Mouse (Mus musculus): ENCODE data around the gene Slc25a26. TPM values are rescaled to one million over a fixed set of nuclear protein-coding genes. Genes with fewer than 3 reads are reported as not detected.

Gene Slc25a26
- 9.0 and 10.0 TPM in 2 replicates for polyA plus RNA-seq (2015; fragmentation: Nextera tagmentation; extraction: Ambion mirVana)

DNA sequence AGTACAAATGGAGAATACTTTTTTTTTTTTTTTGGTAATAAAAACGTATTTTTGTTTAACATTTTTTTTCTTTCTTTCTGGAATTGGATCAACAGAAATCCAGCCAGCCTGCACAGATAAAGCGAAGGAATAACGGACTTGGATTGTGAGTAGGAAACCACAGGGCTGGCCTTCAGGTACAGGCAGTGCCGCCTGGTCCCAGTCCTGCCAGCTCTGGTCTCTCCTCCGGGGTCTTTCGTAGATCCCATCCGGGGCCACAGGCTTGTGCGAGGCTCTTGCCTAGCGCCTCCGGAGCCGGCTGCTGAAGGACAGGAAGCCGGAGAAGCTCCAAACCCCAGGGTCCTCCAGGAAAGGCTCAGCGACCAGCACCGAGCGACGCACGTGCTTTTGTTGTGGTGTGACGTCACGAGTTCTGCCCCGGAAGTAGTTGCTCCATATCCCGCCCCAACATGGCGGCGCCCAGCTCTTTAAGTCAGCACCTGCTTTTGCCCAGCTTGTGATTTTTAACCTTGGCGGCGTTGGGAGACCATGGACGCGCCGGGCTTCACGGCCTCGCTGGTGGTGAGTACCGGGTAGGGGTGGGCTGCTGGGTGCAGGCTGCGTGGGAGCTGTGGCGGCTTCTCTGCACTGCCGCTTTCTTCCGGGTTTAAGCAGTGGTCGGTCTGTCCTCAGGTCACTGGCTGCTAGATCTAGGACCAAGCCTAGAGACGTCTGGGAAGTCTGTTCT, at the start of gene Slc25a26:
TSS of gene Slc25a26 (plus strand) at position 435 of the 727 bp plus-strand sequence.
- Histone ChIP-seq H3K27me3 (replicated peaks) (no peaks in the 10 kb centered on the region), H3K27ac (0 out of 2 replicates have a peak within 1 kb of the TSS, but pooled peaks have one; percentile 63), H3K4me3 (replicated peaks) (peak within 1 kb of the TSS; percentile 89), H3K9ac (peak within 1 kb of the TSS; percentile 67), H3K9me3 (no peaks in the 10 kb centered on the region), H3K36me3 (no peaks in the 10 kb centered on the region), H3K4me1 (replicated peaks) (peaks cover 5% of the 10 kb centered on the region; the same call in 1 of the 2 replicates), H3K4me2 (replicated peaks) (peak within 1 kb of the TSS; percentile 82)
- ATAC-seq = peak; percentile 99
- under 1% methylated on average over 37 of the region's 37 CpGs for WGBS

DNA sequence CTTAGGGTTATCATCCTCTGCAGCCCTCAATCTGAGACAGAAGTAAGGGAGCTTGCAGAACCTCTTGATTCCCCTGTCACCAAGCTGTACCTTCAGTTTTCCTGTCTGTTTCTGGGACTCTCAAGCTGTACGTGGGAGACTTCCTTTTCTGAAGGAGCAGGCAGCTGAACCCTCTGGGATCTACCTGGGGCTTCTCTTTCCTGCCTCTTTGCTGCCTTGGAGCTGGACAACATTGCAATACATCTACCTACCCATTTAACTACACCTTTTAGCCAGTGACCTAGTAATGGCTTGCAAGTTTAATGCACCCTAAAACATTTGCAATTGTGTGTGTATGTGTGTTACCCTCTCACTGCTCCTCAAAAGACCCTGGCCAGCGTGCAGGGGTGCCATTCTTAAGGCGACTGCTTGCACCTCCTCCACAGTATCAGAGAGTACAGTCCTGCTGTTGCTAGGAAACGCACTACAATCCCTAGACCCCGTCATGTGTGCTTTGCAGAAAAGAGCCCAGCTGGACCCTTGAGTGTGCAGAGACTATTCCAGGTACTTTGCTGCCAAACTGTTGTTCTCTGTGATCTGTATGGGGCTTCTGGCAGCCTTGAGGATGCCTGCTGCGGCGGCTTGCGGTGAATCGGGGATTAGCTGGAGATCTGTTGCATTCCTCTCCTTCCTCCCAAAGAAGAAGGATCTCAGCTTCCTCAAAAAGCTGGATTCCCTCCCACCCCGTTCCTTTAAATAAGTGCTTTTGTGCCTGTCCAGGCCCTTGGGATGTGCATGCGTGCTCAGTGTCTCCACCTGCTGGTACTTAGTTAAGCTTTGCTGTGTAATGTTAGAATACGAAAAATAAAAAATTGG, 35.9 kb upstream of the Slc25a26 start:
- no peaks in the 10 kb centered on the region for H3K9me3 ChIP-seq
- H3K4me1 ChIP-seq (replicated peaks) = 0 out of 2 replicates have a peak, but pooled peaks cover 7% of the 10 kb centered on the region
- peak; percentile 56; the same call in 1 of the 2 replicates for ATAC-seq
- no peak overlapping the region for H3K9ac ChIP-seq
- H3K4me3 ChIP-seq (replicated peaks) = no peak overlapping the region
- H3K27me3 ChIP-seq (replicated peaks) = no peaks in the 10 kb centered on the region
- H3K27ac ChIP-seq = no peak overlapping the region
- WGBS = 18% methylated on average over 12 of the region's 12 CpGs
- H3K36me3 ChIP-seq = no peaks in the 10 kb centered on the region
- peak overlapping the region; percentile 31 for H3K4me2 ChIP-seq (replicated peaks)

DNA sequence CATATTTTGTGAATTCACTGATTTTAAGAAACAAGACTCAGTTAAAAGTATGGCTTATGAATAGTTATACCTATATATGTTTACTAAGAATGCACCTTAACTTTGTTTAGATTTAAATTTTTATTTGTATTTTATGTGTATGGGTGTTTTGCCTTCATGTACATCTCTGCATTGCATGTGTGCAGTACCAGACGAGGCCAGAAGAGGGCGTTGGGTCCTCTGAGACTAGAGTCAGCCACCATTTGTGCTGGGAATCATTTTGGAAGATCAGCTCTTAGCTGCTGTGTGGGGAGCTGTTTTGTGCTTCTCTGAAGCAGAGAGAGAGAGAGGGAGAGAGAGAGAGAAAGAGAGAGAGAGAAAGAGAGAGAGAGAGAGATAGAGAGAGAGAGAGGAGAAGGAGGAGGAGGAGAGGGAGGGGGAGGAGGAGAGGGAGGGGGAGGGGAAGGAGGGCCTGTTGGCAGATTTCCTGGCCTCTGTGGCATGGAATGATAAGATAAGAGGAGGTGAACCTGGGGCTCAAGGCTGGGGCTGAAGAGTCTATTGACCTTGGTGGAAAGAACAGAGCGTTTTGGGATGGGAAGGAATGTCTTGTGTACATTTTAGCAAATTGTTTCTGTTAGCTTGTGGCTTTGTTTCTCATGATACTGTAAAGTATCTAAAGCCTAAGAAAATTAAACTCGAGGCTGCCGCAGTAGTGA, 33.5 kb upstream of the Slc25a26 start:
- Histone ChIP-seq H3K4me1 (replicated peaks) (0 out of 2 replicates have a peak, but pooled peaks cover 7% of the 10 kb centered on the region), H3K4me3 (replicated peaks) (no peak overlapping the region), H3K27me3 (replicated peaks) (no peaks in the 10 kb centered on the region), H3K9me3 (no peaks in the 10 kb centered on the region), H3K27ac (no peak overlapping the region), H3K9ac (no peak overlapping the region), H3K36me3 (no peaks in the 10 kb centered on the region), H3K4me2 (replicated peaks) (no peak overlapping the region)
- WGBS = 26% methylated on average over 5 of the region's 5 CpGs
- ATAC-seq = no peak

DNA sequence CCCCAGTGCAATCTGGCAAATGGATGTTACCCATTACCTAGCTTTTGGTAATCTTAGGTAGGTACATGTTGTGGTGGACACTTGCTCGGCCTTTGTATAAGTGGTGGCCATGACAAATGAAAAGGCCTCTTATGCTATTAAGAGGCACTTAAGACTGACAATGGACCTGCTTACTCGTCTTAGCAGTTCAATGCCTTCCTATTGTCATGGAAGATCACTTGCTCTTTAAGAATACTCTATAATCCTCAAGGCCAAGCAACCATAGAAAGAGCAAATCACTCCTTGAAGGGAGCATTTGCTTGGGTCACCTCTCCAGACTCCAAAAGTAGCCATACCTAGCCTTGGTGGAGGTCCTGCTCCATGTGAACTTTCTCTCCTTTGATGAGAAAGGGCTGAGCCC, 7.4 kb upstream of the Slc25a26 start:
- Histone ChIP-seq H3K4me3 (replicated peaks) (no peak overlapping the region), H3K36me3 (no peaks in the 10 kb centered on the region), H3K4me2 (replicated peaks) (no peak overlapping the region), H3K9ac (no peak overlapping the region), H3K9me3 (no peaks in the 10 kb centered on the region), H3K4me1 (replicated peaks) (no peaks in the 10 kb centered on the region), H3K27me3 (replicated peaks) (no peaks in the 10 kb centered on the region), H3K27ac (no peak overlapping the region)
- 65% methylated on average over 2 of the region's 2 CpGs for WGBS
- ATAC-seq = no peak

DNA sequence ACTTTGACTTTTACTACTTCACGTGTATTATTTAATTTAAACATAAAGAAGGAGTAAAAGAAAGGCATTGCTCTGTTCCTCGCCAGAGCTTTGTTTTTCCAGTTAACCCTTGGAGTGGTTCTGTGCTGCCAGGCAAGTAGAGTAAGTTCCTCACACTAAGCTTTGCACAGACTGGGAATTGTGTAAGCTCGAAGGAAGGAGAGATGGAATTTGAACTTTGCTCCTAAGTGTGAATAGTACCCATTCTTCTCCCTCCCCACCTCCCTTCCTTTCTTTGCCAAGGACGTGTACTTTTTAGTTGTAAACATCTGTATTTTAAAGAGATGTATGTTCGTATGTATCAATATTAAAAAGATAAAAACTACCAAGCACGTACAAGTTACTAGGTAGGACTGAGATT, 3.8 kb downstream of the Slc25a26 start:
- H3K36me3 ChIP-seq = no peaks in the 10 kb centered on the region
- WGBS = 52% methylated on average over 6 of the region's 6 CpGs
- no peaks in the 10 kb centered on the region for H3K27me3 ChIP-seq (replicated peaks)
- H3K9me3 ChIP-seq = no peaks in the 10 kb centered on the region
- H3K4me2 ChIP-seq (replicated peaks) = no peak overlapping the region
- H3K9ac ChIP-seq = no peak overlapping the region
- H3K4me1 ChIP-seq (replicated peaks) = peaks cover 5% of the 10 kb centered on the region; the same call in 1 of the 2 replicates
- H3K4me3 ChIP-seq (replicated peaks) = no peak overlapping the region
- no peak overlapping the region for H3K27ac ChIP-seq
- ATAC-seq = no peak

DNA sequence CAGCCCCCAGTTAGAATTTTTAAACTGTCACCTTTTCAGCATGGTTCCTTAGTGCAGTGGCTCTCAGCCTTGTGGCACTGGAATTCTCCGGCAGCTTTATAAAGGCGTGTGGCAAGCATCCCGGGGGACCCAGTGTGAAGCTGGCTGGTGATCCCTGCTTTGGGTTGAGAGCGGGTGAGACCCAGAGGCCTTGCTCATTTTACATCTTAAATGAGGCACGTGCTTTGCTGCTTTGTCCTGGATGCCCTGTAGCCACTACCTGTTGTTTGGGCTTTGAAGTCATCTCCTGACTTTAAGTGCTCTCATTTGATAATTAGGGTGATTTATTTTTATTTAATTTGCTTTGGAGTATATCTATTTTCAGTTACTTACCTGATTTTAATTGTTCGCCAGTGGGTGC, 7.8 kb downstream of the Slc25a26 start:
- no peak for ATAC-seq

DNA sequence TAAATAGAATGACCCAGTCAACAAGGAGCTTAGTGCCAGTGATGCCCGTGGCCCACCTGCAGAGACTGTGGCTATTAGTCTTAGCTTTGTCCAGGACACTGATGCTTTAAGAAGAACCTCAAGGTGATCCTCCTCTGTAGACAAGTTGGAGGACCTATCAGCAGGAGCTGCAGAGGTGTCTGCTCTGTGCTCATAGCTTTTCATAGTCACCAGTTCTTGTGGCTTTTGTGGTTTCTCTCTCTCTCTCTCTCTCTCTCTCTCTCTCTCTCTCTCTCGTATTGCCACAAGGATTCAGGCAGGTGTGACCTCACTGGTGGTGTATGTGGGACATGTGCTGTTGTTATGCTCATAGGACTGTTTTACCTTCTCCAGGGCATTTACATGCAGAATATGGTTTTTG, 8.7 kb downstream of the Slc25a26 start:
- Histone ChIP-seq H3K4me1 (replicated peaks) (no peaks in the 10 kb centered on the region), H3K4me2 (replicated peaks) (no peak overlapping the region)
- WGBS = 84% methylated on average over 2 of the region's 2 CpGs

More for the DNA sequence above, 7.8 kb downstream of the Slc25a26 start:
- no peak overlapping the region for H3K4me3 ChIP-seq (replicated peaks)
- no peaks in the 10 kb centered on the region for H3K4me1 ChIP-seq (replicated peaks)
- no peak overlapping the region for H3K9ac ChIP-seq
- H3K4me2 ChIP-seq (replicated peaks) = no peak overlapping the region
- H3K9me3 ChIP-seq = no peaks in the 10 kb centered on the region
- H3K27me3 ChIP-seq (replicated peaks) = no peaks in the 10 kb centered on the region
- H3K36me3 ChIP-seq = no peaks in the 10 kb centered on the region
- no peak overlapping the region for H3K27ac ChIP-seq
- 88% methylated on average over 6 of the region's 6 CpGs for WGBS

DNA sequence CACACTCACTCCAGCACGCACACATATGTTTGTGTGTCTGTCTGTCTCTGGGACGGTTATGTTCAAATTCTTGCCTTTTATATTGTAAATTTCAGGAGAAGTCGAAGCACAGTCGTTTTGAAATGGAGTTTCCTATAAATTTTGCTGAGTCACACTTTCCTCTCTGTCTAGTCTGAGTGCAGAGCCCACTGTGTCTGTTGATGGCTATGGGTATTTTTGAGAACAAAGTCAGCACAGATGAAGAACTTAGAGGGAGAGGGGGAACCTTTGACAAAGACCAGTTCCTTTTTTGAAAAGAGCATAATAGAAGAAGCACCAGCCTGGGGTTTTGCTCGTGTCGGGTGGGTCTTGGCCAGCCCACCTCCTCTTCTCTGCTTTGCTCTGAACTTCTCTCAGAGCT, 9.1 kb downstream of the Slc25a26 start:
- Histone ChIP-seq H3K27me3 (replicated peaks) (no peaks in the 10 kb centered on the region), H3K4me1 (replicated peaks) (no peaks in the 10 kb centered on the region), H3K36me3 (no peaks in the 10 kb centered on the region), H3K9ac (no peak overlapping the region), H3K4me3 (replicated peaks) (no peak overlapping the region), H3K27ac (no peak overlapping the region), H3K4me2 (replicated peaks) (no peak overlapping the region), H3K9me3 (no peaks in the 10 kb centered on the region)
- no peak for ATAC-seq
- WGBS = 78% methylated on average over 6 of the region's 6 CpGs

More for the DNA sequence above, 8.7 kb downstream of the Slc25a26 start:
- H3K27me3 ChIP-seq (replicated peaks) = no peaks in the 10 kb centered on the region
- H3K27ac ChIP-seq = no peak overlapping the region
- H3K36me3 ChIP-seq = no peaks in the 10 kb centered on the region
- ATAC-seq = no peak
- H3K9ac ChIP-seq = no peak overlapping the region
- H3K4me3 ChIP-seq (replicated peaks) = no peak overlapping the region
- no peaks in the 10 kb centered on the region for H3K9me3 ChIP-seq

DNA sequence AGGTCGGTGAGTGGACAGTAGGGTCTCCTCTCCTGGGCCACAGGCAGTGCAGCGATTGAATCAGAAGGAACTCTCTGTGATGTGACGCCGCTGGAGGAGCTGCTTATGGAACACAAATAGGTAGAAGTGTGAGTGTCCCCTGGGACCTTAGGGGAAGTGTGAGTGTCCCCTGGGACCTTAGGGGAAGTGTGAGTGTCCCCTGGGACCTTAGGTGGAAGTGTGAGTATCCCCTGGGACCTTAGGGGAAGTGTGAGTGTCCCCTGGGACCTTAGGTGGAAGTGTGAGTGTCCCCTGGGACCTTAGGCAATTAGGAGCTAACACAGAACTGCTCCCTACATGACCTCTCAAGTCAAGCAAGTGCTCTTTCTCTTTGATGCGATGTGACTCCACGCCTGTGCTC, 18.0 kb downstream of the Slc25a26 start:
- Histone ChIP-seq H3K27ac (no peak overlapping the region), H3K36me3 (no peaks in the 10 kb centered on the region), H3K27me3 (replicated peaks) (no peaks in the 10 kb centered on the region), H3K9ac (no peak overlapping the region), H3K4me3 (replicated peaks) (no peak overlapping the region), H3K4me2 (replicated peaks) (no peak overlapping the region), H3K4me1 (replicated peaks) (no peaks in the 10 kb centered on the region), H3K9me3 (no peaks in the 10 kb centered on the region)
- ATAC-seq = no peak
- 92% methylated on average over 6 of the region's 6 CpGs for WGBS

DNA sequence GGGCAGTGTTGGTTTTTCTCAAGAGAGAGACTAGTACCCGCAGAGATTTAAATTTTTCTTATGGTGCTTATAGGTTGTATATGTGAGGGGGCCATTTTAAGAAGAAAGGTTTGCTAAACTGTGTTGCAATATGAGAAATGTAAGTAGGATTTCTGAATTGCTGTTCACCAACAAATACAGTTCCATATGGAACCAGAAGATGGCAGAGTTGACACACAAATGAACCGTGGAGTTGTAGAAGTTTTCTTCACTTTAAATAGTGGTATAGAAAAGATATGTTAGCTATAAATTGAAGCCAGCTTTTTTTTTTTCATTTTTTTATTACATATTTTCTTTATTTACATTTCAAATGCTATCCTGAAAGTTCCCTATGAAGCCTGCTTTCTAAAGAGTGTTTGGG, 24.2 kb downstream of the Slc25a26 start:
- no peak for ATAC-seq
- Histone ChIP-seq H3K27me3 (replicated peaks) (no peaks in the 10 kb centered on the region), H3K9ac (no peak overlapping the region), H3K4me2 (replicated peaks) (no peak overlapping the region), H3K27ac (no peak overlapping the region), H3K4me1 (replicated peaks) (no peaks in the 10 kb centered on the region), H3K36me3 (no peaks in the 10 kb centered on the region), H3K4me3 (replicated peaks) (no peak overlapping the region), H3K9me3 (no peaks in the 10 kb centered on the region)
- 29% methylated on average over 2 of the region's 2 CpGs for WGBS

DNA sequence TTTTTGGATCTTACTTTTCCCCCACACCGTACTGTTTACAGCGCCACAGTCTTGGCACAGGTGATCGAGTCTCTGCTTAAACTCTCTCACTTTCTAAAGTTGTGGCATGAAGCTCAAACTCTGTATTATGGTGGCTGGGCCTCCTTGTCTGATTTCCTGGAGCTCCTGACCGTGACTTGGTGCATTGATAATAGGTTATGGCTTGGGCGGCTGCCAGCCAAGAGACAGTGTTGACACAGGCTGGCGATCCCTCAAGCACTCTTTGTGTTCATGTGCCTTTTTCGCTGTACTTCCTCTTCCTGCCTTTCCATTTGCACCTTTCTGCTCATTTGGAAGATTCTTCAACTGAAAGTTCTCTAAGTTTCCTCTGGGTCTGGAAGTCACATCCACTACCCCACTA, 30.6 kb downstream of the Slc25a26 start:
- WGBS = 71% methylated on average over 7 of the region's 7 CpGs
- H3K4me2 ChIP-seq (replicated peaks) = no peak overlapping the region
- H3K36me3 ChIP-seq = no peaks in the 10 kb centered on the region
- H3K9me3 ChIP-seq = no peaks in the 10 kb centered on the region
- H3K9ac ChIP-seq = no peak overlapping the region
- no peak overlapping the region for H3K27ac ChIP-seq
- peak; percentile 74; the same call in 1 of the 2 replicates for ATAC-seq
- no peaks in the 10 kb centered on the region for H3K27me3 ChIP-seq (replicated peaks)
- no peaks in the 10 kb centered on the region for H3K4me1 ChIP-seq (replicated peaks)
- H3K4me3 ChIP-seq (replicated peaks) = no peak overlapping the region

DNA sequence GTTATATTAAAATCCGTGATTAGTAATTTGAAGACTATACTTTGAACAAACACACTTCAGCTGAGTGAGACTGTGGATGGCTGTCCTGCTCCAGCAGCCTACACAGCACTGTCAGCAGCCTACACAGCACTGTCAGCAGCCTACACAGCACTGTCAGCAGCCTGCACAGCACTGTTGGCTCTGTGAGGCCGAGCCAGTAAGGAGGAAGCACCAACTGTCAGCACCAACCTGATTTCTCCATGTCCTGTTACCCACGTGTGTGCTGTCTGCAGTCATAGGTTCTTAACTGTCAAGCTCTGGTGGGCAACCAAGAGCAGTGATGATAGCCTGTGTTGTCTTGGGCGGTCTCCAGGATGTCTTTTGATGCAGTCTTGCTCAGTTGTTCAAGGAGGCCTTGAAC, 32.0 kb downstream of the Slc25a26 start:
- no peak overlapping the region for H3K4me2 ChIP-seq (replicated peaks)
- ATAC-seq = no peak

More for the DNA sequence above, 32.0 kb downstream of the Slc25a26 start:
- Histone ChIP-seq H3K27ac (no peak overlapping the region), H3K36me3 (no peaks in the 10 kb centered on the region), H3K9ac (no peak overlapping the region), H3K27me3 (replicated peaks) (no peaks in the 10 kb centered on the region), H3K4me3 (replicated peaks) (no peak overlapping the region), H3K4me1 (replicated peaks) (no peaks in the 10 kb centered on the region), H3K9me3 (no peaks in the 10 kb centered on the region)
- 81% methylated on average over 4 of the region's 4 CpGs for WGBS

Measured in intestine, embryonic 15.5 days (tissue).